Comparison of ENCODE assay signal across 12 mouse cellular contexts in genomic region chr13:44061721-44062300, GRCm38 (mm10).
DNase-seq lines count a peak whose midpoint lies in the region; ATAC-seq and TF ChIP-seq lines count a peak whose summit lies in the region.
"Had no signal": no experiment of that assay in that cellular context is flagged by ENCODE, and none has a peak within 500 bp of the region (broad histone marks: within the 10 kb centered on the region; RNA-seq: fewer than 3 reads in every experiment).

No protein-coding gene starts in this region.

- no peak overlapping the region for H3K4me2 ChIP-seq in hindbrain, embryonic 12.5 days (replicated peaks)
- H3K4me2 ChIP-seq: hindbrain, embryonic 15.5 days; neural tube, embryonic 12.5 days; stomach, embryonic 15.5 days had no signal

- H3K36me3 ChIP-seq in hindbrain, embryonic 10.5 days = no peaks in the 10 kb centered on the region
- no peaks in the 10 kb centered on the region for H3K36me3 ChIP-seq in hindbrain, embryonic 12.5 days
- no peaks in the 10 kb centered on the region for H3K36me3 ChIP-seq in spleen, adult 2 months (ENCODE audit: control insufficient read depth, insufficient read depth, low read length)
- H3K36me3 ChIP-seq: hindbrain, embryonic 15.5 days; neural tube, embryonic 12.5 days; stomach, embryonic 15.5 days had no signal

- TF ChIP-seq CTCF in spleen, adult 2 months (IDR thresholded peaks at IDR 0.05; ENCODE audit: extremely low read depth, insufficient read depth, insufficient read length, insufficient replicate concordance) = no peak

- DNase-seq in cerebellum, postnatal 10 days = peak; percentile 70 to 75
- DNase-seq in cerebellum, adult 9-10 months = no peak
- no peak for DNase-seq in hindbrain, embryonic 10.5 days (ENCODE audit: low spot score)
- no peak for DNase-seq in spleen, adult 2 months (ENCODE audit: low read depth in 1 of 2, low spot score in 2 of 2)
- DNase-seq in spleen, postnatal 36 days (ENCODE audit: low spot score in 2 of 2) = no peak
- DNase-seq in frontal cortex, postnatal 36 days (ENCODE audit: low spot score in 2 of 2) = no peak
- DNase-seq in right cerebral cortex, postnatal 4 days = no peak
- DNase-seq: liver had no signal

- no peak overlapping the region for H3K4me3 ChIP-seq in hindbrain, embryonic 10.5 days
- no peak overlapping the region for H3K4me3 ChIP-seq in hindbrain, embryonic 12.5 days
- no peak overlapping the region for H3K4me3 ChIP-seq in spleen, adult 2 months (ENCODE audit: extremely low read depth, insufficient read depth, insufficient read length)
- H3K4me3 ChIP-seq: hindbrain, embryonic 15.5 days; neural tube, embryonic 12.5 days; stomach, embryonic 15.5 days had no signal

- peaks cover 39% of the 10 kb centered on the region for H3K27me3 ChIP-seq in hindbrain, embryonic 10.5 days (ENCODE audit: insufficient read depth, poor library complexity, severe bottlenecking)
- peaks cover 2% of the 10 kb centered on the region for H3K27me3 ChIP-seq in hindbrain, embryonic 12.5 days
- no peaks in the 10 kb centered on the region for H3K27me3 ChIP-seq in spleen, adult 2 months (ENCODE audit: control insufficient read depth, insufficient read depth, low read length)
- H3K27me3 ChIP-seq: hindbrain, embryonic 15.5 days; neural tube, embryonic 12.5 days; stomach, embryonic 15.5 days had no signal

- H3K9me3 ChIP-seq in hindbrain, embryonic 10.5 days = no peaks in the 10 kb centered on the region
- no peaks in the 10 kb centered on the region for H3K9me3 ChIP-seq in hindbrain, embryonic 12.5 days (replicated peaks)
- H3K9me3 ChIP-seq: hindbrain, embryonic 15.5 days; neural tube, embryonic 12.5 days; stomach, embryonic 15.5 days had no signal

- no peak for TF ChIP-seq POLR2A in spleen, adult 2 months (IDR thresholded peaks at IDR 0.05; ENCODE audit: low read depth, low read length)

- no peak for ATAC-seq in hindbrain, embryonic 12.5 days (ENCODE audit: low FRiP score)

- 66% methylated on average over 7 of the region's 7 CpGs for WGBS in hindbrain, embryonic 10.5 days
- 66% methylated on average over 7 of the region's 7 CpGs for WGBS in hindbrain, embryonic 12.5 days
- WGBS in spleen, adult 2 months = 29% methylated on average over 7 of the region's 7 CpGs

- peaks cover 27% of the 10 kb centered on the region for H3K4me1 ChIP-seq in hindbrain, embryonic 10.5 days (replicated peaks)
- H3K4me1 ChIP-seq in hindbrain, embryonic 12.5 days = peaks cover 8% of the 10 kb centered on the region
- H3K4me1 ChIP-seq in spleen, adult 2 months (ENCODE audit: control insufficient read depth, insufficient read depth, insufficient read length) = peaks cover 49% of the 10 kb centered on the region; the same call in 1 of the 2 replicates

- H3K27ac ChIP-seq in hindbrain, embryonic 10.5 days = peak overlapping the region; percentile 50; the same call in 1 of the 2 replicates
- no peak overlapping the region for H3K27ac ChIP-seq in hindbrain, embryonic 12.5 days
- peak overlapping the region; percentile 43; the same call in 1 of the 2 replicates for H3K27ac ChIP-seq in spleen, adult 2 months (ENCODE audit: insufficient read depth, low read length)
- H3K27ac ChIP-seq: hindbrain, embryonic 15.5 days; neural tube, embryonic 12.5 days; stomach, embryonic 15.5 days had no signal

- no peak overlapping the region for H3K9ac ChIP-seq in hindbrain, embryonic 12.5 days
- H3K9ac ChIP-seq: hindbrain, embryonic 15.5 days; neural tube, embryonic 12.5 days; stomach, embryonic 15.5 days had no signal

Comparison
In these comparisons a context has a peak if more than half of its experiments do, and no peak if none do; other contexts are left out.
1. DNase-seq: peak in cerebellum, postnatal 10 days (2 of 2); none in cerebellum, adult 9-10 months (single experiment), hindbrain, embryonic 10.5 days (single experiment), spleen, adult 2 months (0 of 2), spleen, postnatal 36 days (0 of 2), frontal cortex, postnatal 36 days (0 of 2) and right cerebral cortex, postnatal 4 days (single experiment).